Comparison of ENCODE assay signal across 24 mouse cellular contexts in the genomic region with DNA sequence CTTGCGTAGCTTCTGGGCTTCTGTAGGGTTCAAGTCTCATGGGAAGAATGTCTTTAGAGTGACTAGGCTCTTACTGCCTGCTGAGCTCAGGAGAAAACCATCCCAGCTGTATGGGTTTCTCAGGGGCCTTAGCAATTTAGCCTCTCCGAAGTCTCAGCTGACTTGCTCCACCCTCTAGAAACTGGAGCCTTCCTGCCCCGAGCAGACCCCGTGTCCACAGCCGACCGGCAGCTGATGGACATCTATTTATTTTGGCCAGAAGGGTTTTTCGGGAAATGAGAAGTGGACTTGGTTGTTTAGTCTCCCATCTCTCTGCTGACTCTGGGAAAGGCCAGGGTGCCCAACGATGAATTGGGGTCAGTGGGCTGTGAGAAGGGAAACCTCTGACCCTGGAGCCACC. TPM values are rescaled to one million over a fixed set of nuclear protein-coding genes. Genes with fewer than 3 reads are reported as not detected.
A peak's percentile ranks its signal among the peaks of the same experiment; 100 is the strongest.
DNase-seq lines count a peak whose midpoint lies in the region; ATAC-seq and TF ChIP-seq lines count a peak whose summit lies in the region.
"Had no signal": no experiment of that assay in that cellular context is flagged by ENCODE, and none has a peak within 500 bp of the region (broad histone marks: within the 10 kb centered on the region; RNA-seq: fewer than 3 reads in every experiment).

No protein-coding gene starts in this region.

- peak; percentile 12 for DNase-seq in heart, postnatal 0 days (ENCODE audit: low spot score)
- DNase-seq in heart, postnatal 4 days, result no peak
- peak; percentile 34 for DNase-seq in NIH3T3 (ENCODE audit: low read depth)
- DNase-seq in kidney, adult 9 months, result peak; percentile 33
- peak; percentile 65 for DNase-seq in kidney, postnatal 14 days
- no peak for DNase-seq in layer of hippocampus, postnatal 10 days (ENCODE audit: low spot score in 2 of 2)
- DNase-seq: adrenal gland, adult 2 months; B cell, adult 2 months; cerebellum, adult 11-12 months; cerebellum, postnatal 14 days; lung, adult 18-20 months; lung, postnatal 14 days; thymus, adult 2 months had no signal

- ATAC-seq in heart, postnatal 0 days (ENCODE audit: insufficient read depth, low read depth), result no peak; the same call in 1 of the 2 replicates
- no peak for ATAC-seq in megakaryocyte progenitor cell, adult 5-6 weeks (replicated peaks; ENCODE audit: poor library complexity)
- ATAC-seq: hindbrain, embryonic 16.5 days; intestine, embryonic 15.5 days; liver, embryonic 12.5 days; midbrain, embryonic 13.5 days had no signal

- H3K4me2 ChIP-seq in heart, postnatal 0 days (ENCODE audit: low read depth, low read length), result no peak overlapping the region
- H3K4me2 ChIP-seq: embryonic facial prominence, embryonic 12.5 days; forebrain, embryonic 12.5 days; heart, embryonic 12.5 days; intestine, embryonic 15.5 days; limb, embryonic 13.5 days; liver, embryonic 12.5 days; midbrain, embryonic 13.5 days had no signal

- WGBS in heart, postnatal 0 days, result 75% methylated on average over 8 of the region's 8 CpGs

- H3K27ac ChIP-seq in heart, postnatal 0 days (ENCODE audit: low read depth), result no peak overlapping the region
- H3K27ac ChIP-seq: embryonic facial prominence, embryonic 12.5 days; forebrain, embryonic 12.5 days; intestine, embryonic 15.5 days; limb, embryonic 13.5 days; liver, embryonic 12.5 days; midbrain, embryonic 13.5 days had no signal

- H3K9me3 ChIP-seq in heart, postnatal 0 days (replicated peaks; ENCODE audit: control insufficient read depth, low read length), result no peaks in the 10 kb centered on the region
- H3K9me3 ChIP-seq: intestine, embryonic 15.5 days; limb, embryonic 13.5 days; liver, embryonic 12.5 days; megakaryocyte, embryonic 14.5 days; midbrain, embryonic 13.5 days had no signal

- no peak overlapping the region for H3K4me3 ChIP-seq in heart, postnatal 0 days (ENCODE audit: low read depth, low read length)
- H3K4me3 ChIP-seq: embryonic facial prominence, embryonic 12.5 days; erythroblast, embryonic 14.5 days; forebrain, embryonic 12.5 days; heart, embryonic 12.5 days; intestine, embryonic 15.5 days; limb, embryonic 13.5 days; liver, embryonic 12.5 days; megakaryocyte, embryonic 14.5 days; midbrain, embryonic 13.5 days had no signal

- H3K36me3 ChIP-seq in heart, postnatal 0 days (replicated peaks; ENCODE audit: control insufficient read depth, insufficient read depth, low read length), result no peaks in the 10 kb centered on the region
- H3K36me3 ChIP-seq: embryonic facial prominence, embryonic 12.5 days; forebrain, embryonic 12.5 days; heart, embryonic 12.5 days; intestine, embryonic 15.5 days; limb, embryonic 13.5 days; liver, embryonic 12.5 days; midbrain, embryonic 13.5 days had no signal

- H3K9ac ChIP-seq in heart, postnatal 0 days (replicated peaks; ENCODE audit: low read depth, low read length), result no peak overlapping the region
- H3K9ac ChIP-seq: embryonic facial prominence, embryonic 12.5 days; forebrain, embryonic 12.5 days; heart, embryonic 12.5 days; intestine, embryonic 15.5 days; limb, embryonic 13.5 days; liver, embryonic 12.5 days; midbrain, embryonic 13.5 days had no signal

- no peaks in the 10 kb centered on the region for H3K27me3 ChIP-seq in heart, postnatal 0 days (ENCODE audit: control insufficient read depth, insufficient read depth, low read length)
- H3K27me3 ChIP-seq: embryonic facial prominence, embryonic 12.5 days; forebrain, embryonic 12.5 days; heart, embryonic 12.5 days; intestine, embryonic 15.5 days; limb, embryonic 13.5 days; liver, embryonic 12.5 days; megakaryocyte, embryonic 14.5 days; midbrain, embryonic 13.5 days had no signal

- TF ChIP-seq CTCF in heart, postnatal 0 days (IDR thresholded peaks at IDR 0.05; ENCODE audit: low read depth), result no peak

- TF ChIP-seq EP300 in heart, postnatal 0 days (IDR thresholded peaks at IDR 0.05; ENCODE audit: low read depth), result no peak

- H3K4me1 ChIP-seq in heart, postnatal 0 days (ENCODE audit: control insufficient read depth, insufficient read depth), result no peaks in the 10 kb centered on the region
- H3K4me1 ChIP-seq: forebrain, embryonic 12.5 days; midbrain, embryonic 13.5 days had no signal

RNA-seq across cellular contexts. Expression of gene Pofut2, which starts 18.3 kb away (rescaled TPM):
- total RNA-seq in heart, postnatal 0 days (2014; rRNA removed; ENCODE audit: low replicate concordance), result 78.8 and 94.1 TPM in 2 replicates
- 71.1 and 72.4 TPM in 2 replicates for polyA plus RNA-seq in heart, postnatal 0 days (2015; fragmentation: Nextera tagmentation; extraction: Ambion mirVana)
- 10 to 100 TPM; 69.1 to 71.0 TPM for total RNA-seq in heart, postnatal 4 days (2021)
- 11.5 and 12.0 TPM in 2 replicates for total RNA-seq in megakaryocyte progenitor cell, adult 5-6 weeks (2015)
- total RNA-seq in megakaryocyte progenitor cell, adult 5-6 weeks (2017), result 15.0 and 15.8 TPM in 2 replicates
- 10 to 100 TPM; 30.7 to 36.2 TPM for total RNA-seq in layer of hippocampus, postnatal 10 days (2021)

Comparison
In these comparisons a context has a peak if more than half of its experiments do, and no peak if none do; other contexts are left out.
1. DNase-seq: peak in heart, postnatal 0 days (single experiment), NIH3T3 (single experiment), kidney, adult 9 months (single experiment) and kidney, postnatal 14 days (single experiment); none in heart, postnatal 4 days (single experiment) and layer of hippocampus, postnatal 10 days (0 of 2).